Mouse (Mus musculus) hindbrain, embryonic 16.5 days (tissue): Measurements from ENCODE around the gene Nlrp6. TPM values are rescaled to one million over a fixed set of nuclear protein-coding genes. Genes with fewer than 3 reads are reported as not detected.
"Not testable (repeated sequence)": the region's sequence is repeated elsewhere in the genome, so short reads cannot be mapped to it uniquely, and the experiment has no call there.

ENCODE experiments used
- ATAC-seq: fragments of 200-750 bp; cut with Nextera tagmentation; 2 replicates; pipeline ENCODE4 v1.8.0; 2017; ENCODE audit warnings: moderate TSS enrichment, moderate library complexity
- H3K27ac ChIP-seq: fragments of 300-500 bp; sonication (generic); 2 replicates; pipeline ENCODE4 v1.5.1; 2014; ENCODE audit warnings: low read depth, mild to moderate bottlenecking, control low read depth, low read length, moderate library complexity
- H3K27me3 ChIP-seq: fragments of 300-500 bp; sonication (generic); replicated peaks from 2 replicates; pipeline ENCODE4 v1.6.1; 2014; ENCODE audit warnings: low read length; ENCODE audit not compliant: control insufficient read depth, insufficient read depth
- H3K36me3 ChIP-seq: fragments of 300-500 bp; sonication (generic); 2 replicates; pipeline ENCODE4 v1.6.1; 2014; ENCODE audit warnings: mild to moderate bottlenecking, low read length, moderate library complexity, mixed read lengths; ENCODE audit not compliant: control insufficient read depth, insufficient read depth
- H3K4me1 ChIP-seq: fragments of 300-500 bp; sonication (generic); 2 replicates; pipeline ENCODE4 v1.6.1; 2014; ENCODE audit warnings: low read depth, low read length; ENCODE audit not compliant: control insufficient read depth, insufficient read depth
- H3K4me2 ChIP-seq: fragments of 300-500 bp; sonication (generic); 2 replicates; pipeline ENCODE4 v1.6.1; 2014; ENCODE audit warnings: mild to moderate bottlenecking, low read length, control low read depth, moderate library complexity
- H3K4me3 ChIP-seq: fragments of 300-500 bp; sonication (generic); 2 replicates; pipeline ENCODE4 v1.5.1; 2014; ENCODE audit warnings: mild to moderate bottlenecking, low read length, control low read depth, moderate library complexity
- H3K9ac ChIP-seq: fragments of 300-500 bp; sonication (generic); 2 replicates; pipeline ENCODE4 v1.6.1; 2014; ENCODE audit warnings: low read depth, mild to moderate bottlenecking, control low read depth, low read length, moderate library complexity
- H3K9me3 ChIP-seq: fragments of 300-500 bp; sonication (generic); 2 replicates; pipeline ENCODE4 v1.6.1; 2014; ENCODE audit warnings: mild to moderate bottlenecking, low read length, moderate library complexity; ENCODE audit not compliant: control insufficient read depth
- WGBS: fragments of 180-500 bp; shearing (Covaris S2); extraction: QIAGEN DNeasy Blood & Tissue Kit; methylation state at CpG from one replicate; pipeline ENCODE4 v1.1.7; 2014; 5-methylcytosine and 5-hydroxymethylcytosine counted together
- polyA plus RNA-seq: library from polyadenylated mRNA; unstranded; fragments of >200 nt; fragmentation: Nextera tagmentation; extraction: Ambion mirVana; gene quantifications from 2 replicates; pipeline ENCODE4 v1.2.1, GENCODE M21; 2015

The Nlrp6 gene
- polyA plus RNA-seq, 1 experiment from 2014 or later: 0.75 TPM

DNA sequence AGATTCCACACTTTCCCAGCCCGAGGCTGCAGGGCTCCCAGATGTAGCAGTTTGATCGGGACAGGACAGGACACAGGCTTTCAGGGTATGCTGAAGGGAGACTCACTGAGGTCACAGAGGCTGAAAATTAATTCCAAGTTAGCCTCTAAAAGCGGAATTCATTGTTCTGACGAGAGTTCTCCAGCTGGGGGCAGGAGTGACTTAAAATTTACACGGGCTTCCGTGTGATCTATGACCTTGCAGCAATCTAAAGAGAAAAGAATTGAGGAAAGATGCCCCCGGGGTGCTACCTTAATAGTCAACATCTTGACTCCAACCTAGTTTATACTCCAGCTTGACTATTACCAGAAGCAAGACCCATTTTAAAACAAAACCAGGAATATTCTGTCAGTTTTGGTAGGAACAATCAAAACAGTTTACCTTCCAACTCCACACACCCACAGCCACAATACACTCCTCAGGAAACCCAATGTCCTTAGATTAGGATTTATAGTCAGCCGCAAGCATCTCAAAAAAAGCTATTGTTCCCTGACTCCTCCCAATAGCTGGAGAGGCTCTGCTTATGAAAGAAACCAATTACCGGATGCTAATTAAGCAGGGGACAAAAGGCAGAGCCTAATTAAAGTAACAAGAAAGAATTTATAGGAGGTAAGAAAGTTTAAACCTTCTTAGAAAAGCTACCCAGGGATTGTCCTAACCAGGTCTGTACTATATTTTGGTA is 38.6 kb downstream of the Nlrp6 start:
- Histone ChIP-seq H3K27ac (no peak overlapping the region), H3K9me3 (no peaks in the 10 kb centered on the region), H3K4me1 (no peaks in the 10 kb centered on the region; the same call in 1 of the 2 replicates), H3K9ac (no peak overlapping the region), H3K4me2 (no peak overlapping the region), H3K4me3 (no peak overlapping the region), H3K36me3 (no peaks in the 10 kb centered on the region), H3K27me3 (no peaks in the 10 kb centered on the region)
- WGBS: 5% methylated on average over 9 of the region's 9 CpGs
- ATAC-seq: no peak

DNA sequence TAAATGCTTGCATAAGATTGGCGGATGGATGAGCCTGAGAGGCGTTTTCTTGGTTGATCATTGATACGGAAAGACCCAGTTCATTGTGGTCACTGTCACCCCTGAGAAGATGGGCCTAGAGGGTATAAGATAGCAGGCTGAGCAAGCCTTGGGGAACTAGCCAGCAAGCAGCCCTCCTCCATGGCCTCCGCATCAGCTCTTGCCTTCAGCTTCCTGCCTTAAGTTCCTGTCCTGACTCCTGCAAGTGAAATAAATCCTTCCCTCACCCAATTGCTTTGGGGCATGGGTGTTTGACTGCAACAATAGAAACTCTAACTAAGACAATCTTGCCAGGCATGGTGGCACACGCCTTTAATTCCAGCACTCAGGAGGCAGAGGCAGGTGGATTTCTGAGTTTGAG is 39.3 kb downstream of the Nlrp6 start:
- Histone ChIP-seq H3K4me3 (no peak overlapping the region), H3K4me2 (no peak overlapping the region), H3K27me3 (no peaks in the 10 kb centered on the region), H3K36me3 (no peaks in the 10 kb centered on the region), H3K9me3 (no peaks in the 10 kb centered on the region), H3K27ac (no peak overlapping the region), H3K9ac (no peak overlapping the region), H3K4me1 (no peaks in the 10 kb centered on the region; the same call in 1 of the 2 replicates)
- WGBS: 60% methylated on average over 5 of the region's 5 CpGs
- ATAC-seq: no peak

DNA sequence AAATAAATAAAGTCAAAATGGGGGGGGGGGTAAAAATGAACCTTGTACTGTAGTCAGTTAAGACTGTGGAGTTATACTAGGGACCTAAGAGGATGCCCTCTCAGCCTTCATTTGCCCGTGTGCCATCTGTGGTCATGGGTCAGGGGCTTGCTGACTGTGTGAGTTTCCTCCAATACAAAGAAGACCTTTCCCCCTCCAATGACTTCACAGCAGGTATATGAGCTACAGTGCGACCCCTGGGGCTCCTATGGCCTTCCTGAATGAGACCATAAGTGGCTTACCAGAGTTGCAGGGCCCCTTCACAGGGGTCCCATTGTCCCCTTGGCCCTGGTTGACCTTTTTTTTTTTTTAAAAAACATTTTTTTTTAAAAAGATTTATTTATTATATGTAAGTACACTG is 40.7 kb downstream of the Nlrp6 start:
- 65% methylated on average over 2 of the region's 2 CpGs for WGBS

DNA sequence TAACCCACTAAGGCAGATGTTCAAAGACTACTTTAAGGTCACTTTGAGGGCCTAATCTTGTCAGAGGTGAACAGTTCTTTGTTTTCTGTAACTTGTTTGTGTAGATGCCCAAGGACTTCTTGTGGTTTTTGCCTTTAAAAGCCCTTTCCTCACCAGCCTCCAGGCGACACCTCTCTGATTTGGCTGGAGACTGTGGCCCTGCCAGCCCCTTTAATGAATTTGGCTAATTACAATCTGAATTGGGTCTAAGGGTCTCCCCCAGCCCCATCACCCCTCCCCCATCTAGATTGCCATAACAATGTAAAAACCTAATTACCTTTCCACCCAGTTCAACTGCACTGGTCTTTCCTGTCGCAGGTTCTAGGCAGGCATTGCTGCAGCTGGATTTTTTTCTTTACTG is 42.0 kb downstream of the Nlrp6 start:
- no peaks in the 10 kb centered on the region for H3K27me3 ChIP-seq
- no peaks in the 10 kb centered on the region for H3K4me1 ChIP-seq
- no peak overlapping the region for H3K27ac ChIP-seq
- no peak overlapping the region for H3K9ac ChIP-seq
- no peaks in the 10 kb centered on the region for H3K36me3 ChIP-seq
- H3K4me2 ChIP-seq: no peak overlapping the region
- no peak for ATAC-seq
- WGBS: 61% methylated on average over 2 of the region's 2 CpGs
- H3K9me3 ChIP-seq: no peaks in the 10 kb centered on the region
- H3K4me3 ChIP-seq: no peak overlapping the region

More for the DNA sequence above, 40.7 kb downstream of the Nlrp6 start:
- H3K27ac ChIP-seq: no peak overlapping the region
- H3K4me1 ChIP-seq: no peaks in the 10 kb centered on the region
- ATAC-seq: no peak
- H3K4me3 ChIP-seq: no peak overlapping the region
- H3K36me3 ChIP-seq: no peaks in the 10 kb centered on the region
- H3K4me2 ChIP-seq: no peak overlapping the region
- H3K9ac ChIP-seq: no peak overlapping the region
- H3K27me3 ChIP-seq: no peaks in the 10 kb centered on the region
- no peaks in the 10 kb centered on the region for H3K9me3 ChIP-seq

DNA sequence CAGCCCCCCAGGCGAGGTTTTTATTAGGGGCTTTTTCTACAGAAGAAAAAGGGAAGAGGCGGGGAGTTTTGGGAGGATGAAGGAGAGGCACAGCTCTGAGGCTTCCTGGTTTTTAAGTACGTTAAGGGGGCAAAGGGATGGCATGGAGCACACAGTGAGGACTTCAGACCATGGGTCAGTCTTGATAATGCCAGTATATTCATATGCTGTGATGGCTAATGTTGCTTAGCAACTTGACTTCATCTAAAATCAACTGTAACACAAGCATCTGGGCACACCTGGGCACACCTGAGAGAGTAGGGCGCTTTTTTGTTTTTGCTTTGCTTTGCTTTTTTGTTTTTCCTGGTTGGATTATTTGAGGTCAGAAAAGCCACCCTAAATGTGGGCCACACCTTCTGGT is 46.2 kb downstream of the Nlrp6 start, which contains the start of gene Ifitm1:
Ifitm1 (plus strand) TSS at position 301 of the 400 bp plus-strand sequence.
- no peak within 1 kb of the TSS for H3K4me2 ChIP-seq
- WGBS: 82% methylated on average over 4 of the region's 4 CpGs
- no peak for ATAC-seq

DNA sequence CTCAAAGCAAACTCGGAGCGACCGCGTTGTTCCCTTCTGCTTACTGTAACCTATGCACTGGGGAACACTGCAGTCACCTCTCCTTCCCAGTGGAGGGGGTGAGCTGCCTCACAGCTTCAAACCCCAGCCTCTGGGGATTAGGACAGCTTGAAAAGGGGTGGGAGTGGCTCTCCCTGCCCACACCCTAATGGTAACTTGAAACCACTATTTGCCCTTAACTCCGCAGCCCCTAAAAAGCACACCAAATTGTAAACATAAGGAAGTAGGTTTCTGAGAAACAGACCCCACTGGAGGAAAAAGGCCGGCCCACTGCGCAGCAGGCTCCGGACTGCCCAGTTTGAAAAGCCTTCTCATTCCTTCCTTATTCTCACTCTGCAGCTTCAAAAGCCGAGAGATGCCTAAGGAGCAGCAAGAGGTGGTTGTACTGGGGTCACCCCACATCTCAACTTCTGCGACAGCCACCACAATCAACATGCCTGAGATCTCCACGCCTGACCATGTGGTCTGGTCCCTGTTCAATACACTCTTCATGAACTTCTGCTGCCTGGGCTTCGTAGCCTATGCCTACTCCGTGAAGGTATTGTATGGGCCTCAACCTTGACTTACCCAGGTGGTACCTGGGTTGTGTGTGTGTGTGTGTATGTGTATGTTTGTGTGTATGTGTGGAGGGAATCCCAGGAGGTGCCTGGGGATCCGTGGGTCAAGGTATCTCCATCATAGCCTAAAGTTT is 47.3 kb downstream of the Nlrp6 start:
- Histone ChIP-seq H3K4me2 (no peak overlapping the region), H3K9me3 (no peaks in the 10 kb centered on the region)

More for the DNA sequence above, 46.2 kb downstream of the Nlrp6 start, which contains the start of gene Ifitm1:
- no peaks in the 10 kb centered on the region for H3K36me3 ChIP-seq
- H3K9me3 ChIP-seq: no peaks in the 10 kb centered on the region
- H3K9ac ChIP-seq: no peak within 1 kb of the TSS
- H3K4me3 ChIP-seq: no peak within 1 kb of the TSS
- no peaks in the 10 kb centered on the region for H3K4me1 ChIP-seq
- H3K27me3 ChIP-seq: no peaks in the 10 kb centered on the region
- no peak within 1 kb of the TSS for H3K27ac ChIP-seq

DNA sequence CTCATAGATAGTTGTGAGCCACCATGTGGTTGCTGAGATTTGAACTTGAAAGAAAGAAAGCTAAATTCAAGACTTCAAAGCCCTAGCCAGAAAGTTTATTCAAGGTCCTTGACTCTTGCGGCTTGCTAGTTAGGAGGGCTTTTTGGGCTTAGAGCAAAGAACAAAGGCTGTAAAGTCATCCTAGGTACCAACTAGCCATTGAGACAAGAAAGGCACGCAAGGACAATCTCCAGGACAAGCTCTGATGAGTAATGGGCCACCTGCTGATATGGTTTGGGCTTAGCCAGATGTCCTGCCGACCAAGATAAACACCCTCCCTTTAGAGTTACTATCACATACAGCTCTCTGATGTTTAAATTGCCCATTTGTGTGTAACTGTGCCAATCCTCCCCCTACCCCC is 48.0 kb downstream of the Nlrp6 start:
- not testable (repeated sequence) for H3K4me1 ChIP-seq, H3K4me3 ChIP-seq, ATAC-seq, H3K4me2 ChIP-seq, H3K27me3 ChIP-seq, H3K36me3 ChIP-seq, H3K9ac ChIP-seq, H3K27ac ChIP-seq, H3K9me3 ChIP-seq
- WGBS: 27% methylated on average over 3 of the region's 3 CpGs

More for the DNA sequence above, 47.3 kb downstream of the Nlrp6 start:
- no peaks in the 10 kb centered on the region for H3K4me1 ChIP-seq
- no peak for ATAC-seq
- H3K9ac ChIP-seq: no peak overlapping the region
- WGBS: 9% methylated on average over 14 of the region's 14 CpGs
- no peaks in the 10 kb centered on the region for H3K36me3 ChIP-seq
- H3K27me3 ChIP-seq: no peaks in the 10 kb centered on the region
- no peak overlapping the region for H3K4me3 ChIP-seq
- H3K27ac ChIP-seq: no peak overlapping the region

DNA sequence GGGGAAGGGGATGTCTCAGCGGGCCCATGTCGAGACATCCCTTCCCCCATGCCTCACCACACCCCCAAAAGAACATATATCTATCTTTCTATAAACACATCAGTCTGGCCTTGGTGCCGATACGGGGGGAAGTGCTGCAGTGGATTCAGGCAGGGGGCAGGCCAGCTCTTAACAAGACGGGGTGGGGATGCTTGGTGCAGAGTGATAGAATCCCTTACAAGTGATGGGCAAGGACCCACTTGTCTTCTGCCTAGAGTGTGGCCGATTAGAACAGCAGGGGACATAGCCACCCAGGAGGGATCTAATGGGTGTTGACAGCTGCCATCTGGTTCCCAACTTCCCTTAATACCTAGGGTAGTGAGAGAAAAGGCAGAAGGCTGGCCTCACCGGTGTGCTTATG is 50.2 kb downstream of the Nlrp6 start:
- Histone ChIP-seq H3K27me3 (no peaks in the 10 kb centered on the region), H3K36me3 (no peaks in the 10 kb centered on the region), H3K27ac (no peak overlapping the region), H3K4me1 (no peaks in the 10 kb centered on the region), H3K9ac (no peak overlapping the region), H3K9me3 (no peaks in the 10 kb centered on the region), H3K4me3 (no peak overlapping the region), H3K4me2 (no peak overlapping the region)
- 56% methylated on average over 7 of the region's 7 CpGs for WGBS
- ATAC-seq: no peak

DNA sequence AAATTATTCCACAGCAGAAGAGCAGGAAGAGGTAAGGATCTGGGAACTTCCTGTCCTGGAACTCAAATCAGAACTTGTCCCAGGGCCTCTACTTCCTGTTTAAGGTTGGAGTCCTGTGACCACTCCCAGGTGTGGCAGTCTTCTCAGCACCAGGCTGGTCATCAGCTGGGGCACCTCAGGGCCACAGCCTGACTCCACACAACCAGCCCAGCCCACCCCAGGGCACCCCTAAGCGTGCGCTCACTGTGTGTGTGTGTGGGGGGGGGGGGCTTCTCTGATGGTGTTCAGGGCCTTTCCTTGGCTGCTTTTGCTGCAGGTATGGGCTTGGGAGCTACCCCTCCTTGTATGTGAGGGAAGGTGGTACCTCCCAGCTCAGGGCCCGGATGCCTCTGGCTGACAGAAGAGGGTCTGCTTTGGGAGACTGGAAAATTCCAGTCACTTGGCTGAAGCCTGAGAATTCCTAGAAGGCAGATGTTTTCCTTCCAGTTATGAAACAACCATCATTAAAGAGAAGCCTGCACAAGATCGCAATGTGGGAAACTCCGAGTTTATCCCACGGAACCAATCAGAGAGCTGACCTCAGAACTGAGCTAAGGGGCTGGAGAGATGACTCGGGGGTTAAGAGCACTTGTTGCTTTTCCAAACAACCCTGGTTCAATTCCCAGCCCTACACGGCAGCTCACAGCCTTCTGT is 50.9 kb downstream of the Nlrp6 start:
- H3K27ac ChIP-seq: no peak overlapping the region
- 87% methylated on average over 8 of the region's 8 CpGs for WGBS
- ATAC-seq: no peak
- H3K9me3 ChIP-seq: no peaks in the 10 kb centered on the region
- no peak overlapping the region for H3K4me2 ChIP-seq
- no peaks in the 10 kb centered on the region for H3K4me1 ChIP-seq
- no peaks in the 10 kb centered on the region for H3K27me3 ChIP-seq
- no peaks in the 10 kb centered on the region for H3K36me3 ChIP-seq
- H3K4me3 ChIP-seq: no peak overlapping the region
- no peak overlapping the region for H3K9ac ChIP-seq
